Mouse (Mus musculus) urinary bladder, adult 18-20 months (tissue): Measurements from ENCODE around the gene Dyrk3.
A peak's percentile ranks its signal among the peaks of the same experiment; 100 is the strongest.

Source experiments
- DNase-seq, 2 experiments: peaks; one replicate each; pipeline ENCODE4 v3.0.0; 2022; ENCODE audit warnings: low spot score in 2 of 2, mixed read lengths in 2 of 2

The Dyrk3 gene

DNA sequence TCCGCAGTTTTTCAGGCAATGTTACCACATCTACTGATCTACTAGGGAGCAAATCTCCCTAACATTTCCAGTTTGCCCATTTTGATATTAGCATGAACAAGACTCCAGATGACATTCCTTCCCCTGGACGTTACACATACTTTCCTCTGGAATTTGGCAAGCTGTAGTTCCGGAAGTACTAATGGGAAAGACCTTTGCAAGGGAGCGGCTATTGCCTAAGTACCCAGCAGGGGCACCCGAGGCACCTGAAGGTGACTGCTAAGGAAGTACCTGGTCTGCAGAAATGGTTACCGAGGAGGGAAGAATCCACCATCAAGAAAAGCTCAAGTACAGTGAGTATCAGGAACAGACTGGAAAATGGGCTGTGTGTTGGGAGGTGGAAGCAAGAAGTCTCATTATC, 25.6 kb downstream of the Dyrk3 start:
- no peak for DNase-seq

DNA sequence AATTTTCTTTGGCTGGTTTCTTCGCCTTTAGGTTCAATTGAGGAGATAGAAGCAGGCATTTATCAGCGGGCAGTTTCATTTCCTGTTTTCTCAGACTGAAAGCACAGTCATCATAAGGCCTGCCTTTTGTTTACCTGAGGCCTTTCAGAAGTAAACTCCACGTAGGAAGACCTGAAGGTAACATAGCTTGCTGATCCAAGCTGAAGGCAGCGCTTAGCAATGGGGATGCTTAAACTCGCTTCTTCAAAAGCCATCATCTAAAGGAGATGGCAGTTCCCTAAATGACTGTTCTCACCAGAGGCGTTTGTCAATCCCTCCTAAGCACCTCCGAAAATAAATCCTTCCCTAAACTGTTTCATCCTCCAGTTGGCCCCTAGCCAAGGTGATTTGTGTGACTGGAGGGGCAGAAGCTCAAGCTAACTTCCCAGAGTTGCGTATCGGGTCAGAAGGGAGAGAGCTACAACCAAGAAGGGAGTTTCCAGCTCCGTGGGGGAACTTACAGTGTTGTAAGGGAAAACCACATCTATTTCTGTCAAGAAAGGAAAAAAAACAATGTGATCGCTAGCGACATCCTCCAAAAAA, 27.5 kb downstream of the Dyrk3 start:
- DNase-seq, result no peak

DNA sequence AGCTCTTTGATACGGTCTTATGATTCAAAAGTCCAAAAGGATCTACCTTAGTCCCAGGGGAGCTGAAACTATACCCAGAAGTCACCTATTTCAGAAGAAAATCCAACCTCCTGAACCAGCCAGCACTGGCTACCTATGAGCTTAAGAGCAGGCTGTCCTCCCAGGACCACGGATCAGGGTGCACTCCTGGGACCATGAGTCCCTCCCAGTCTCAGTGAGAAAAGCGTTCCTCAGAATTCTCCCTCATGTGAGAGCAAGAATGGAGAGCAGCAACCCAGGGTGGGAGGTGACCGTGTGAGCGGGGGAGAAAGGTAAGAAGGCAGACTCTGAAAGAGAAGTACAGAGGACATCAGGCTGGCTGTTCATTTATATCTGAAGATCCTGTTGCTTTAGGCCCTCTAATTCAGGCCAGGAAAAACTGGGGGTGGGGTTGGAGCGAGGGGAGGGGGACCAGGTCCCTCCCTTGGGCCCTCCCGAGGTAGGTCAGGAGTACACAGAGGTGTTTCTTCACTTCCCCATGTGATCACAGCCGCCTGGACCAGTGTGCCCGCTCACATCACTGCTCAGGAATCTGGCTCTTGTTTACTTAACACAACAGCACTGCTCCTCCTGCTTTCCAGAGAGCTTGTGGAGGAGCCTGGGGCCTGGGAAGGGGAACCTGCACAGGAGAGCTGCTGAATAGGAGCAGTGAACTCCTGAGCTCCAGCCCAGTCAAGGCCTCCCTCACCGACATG, 30.4 kb downstream of the Dyrk3 start:
- peak; percentile 45 to 79 for DNase-seq

DNA sequence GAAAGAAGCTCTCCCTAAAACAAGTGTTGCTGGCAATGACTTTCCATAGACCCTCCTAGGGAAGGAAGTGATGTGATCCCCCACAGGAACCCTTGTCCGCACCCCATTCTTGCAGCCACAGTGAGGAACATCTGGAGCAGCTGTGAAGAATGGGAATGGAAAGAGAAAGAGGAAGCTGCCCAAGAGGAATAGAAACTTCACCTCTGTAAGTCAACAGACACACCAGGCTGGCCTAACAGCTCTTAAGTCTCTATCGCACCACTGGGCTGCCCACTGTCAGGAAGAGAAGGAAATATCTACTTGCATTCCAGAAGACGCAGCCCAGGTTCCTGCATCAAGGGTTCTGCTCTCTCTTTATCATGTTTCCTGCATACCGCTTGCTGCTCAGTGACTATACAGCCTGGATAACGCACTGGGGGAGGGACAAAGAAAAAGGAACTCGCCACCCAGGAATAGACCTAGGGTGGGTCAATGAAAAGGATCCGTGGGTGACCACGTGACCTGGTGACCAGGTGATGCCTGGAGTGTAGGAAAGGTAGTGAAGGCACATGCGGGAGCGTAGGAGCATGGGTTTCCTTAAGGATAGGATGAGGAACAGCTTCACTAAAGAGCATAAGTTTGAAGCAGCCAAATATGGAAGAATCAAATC, 34.2 kb downstream of the Dyrk3 start:
- DNase-seq, result no peak

DNA sequence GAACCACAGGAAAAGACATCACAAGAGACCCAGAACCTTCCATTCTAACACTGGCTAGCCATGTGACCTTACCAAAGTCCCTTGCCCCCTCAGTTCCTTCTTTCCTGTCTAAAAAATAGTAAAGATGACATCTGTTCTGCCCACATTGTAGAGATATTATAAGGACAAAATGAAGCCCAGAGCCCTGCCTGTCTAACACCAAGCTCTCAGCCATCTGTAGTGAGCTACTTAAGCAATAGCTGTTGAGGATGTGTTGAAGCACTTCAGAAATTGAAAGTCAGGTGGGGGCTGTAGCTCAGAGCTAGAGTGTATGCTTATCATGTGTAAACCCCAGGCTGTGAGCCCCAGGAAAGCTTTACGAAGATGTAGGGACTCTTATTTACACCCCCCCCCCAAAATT, 37.3 kb downstream of the Dyrk3 start:
- no peak for DNase-seq

DNA sequence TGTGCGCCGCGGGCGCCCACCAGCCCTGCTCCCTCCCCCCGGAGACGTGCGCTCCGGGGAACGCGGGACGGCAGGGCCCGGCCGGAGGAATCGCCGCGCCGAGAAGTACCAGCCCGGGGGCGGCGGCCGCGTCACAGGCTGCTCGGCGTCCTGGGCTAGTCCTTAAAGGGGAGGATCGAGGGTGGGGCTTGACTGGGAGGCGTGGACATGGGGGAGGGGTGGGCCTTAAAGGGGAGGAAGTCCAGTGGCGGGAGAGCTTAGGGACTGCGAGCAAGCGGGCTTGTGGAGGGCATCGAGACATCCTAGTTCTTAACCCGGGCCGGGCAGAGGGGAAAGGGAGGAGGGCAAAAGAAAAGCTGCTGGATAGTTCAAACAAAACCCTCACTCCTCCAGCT, 40.4 kb downstream of the Dyrk3 start, which contains the start of gene Mapkapk2:
Gene Mapkapk2 (minus strand): TSS at position 127 of the 395 bp plus-strand sequence.
- DNase-seq, result peak; percentile 75 to 91

DNA sequence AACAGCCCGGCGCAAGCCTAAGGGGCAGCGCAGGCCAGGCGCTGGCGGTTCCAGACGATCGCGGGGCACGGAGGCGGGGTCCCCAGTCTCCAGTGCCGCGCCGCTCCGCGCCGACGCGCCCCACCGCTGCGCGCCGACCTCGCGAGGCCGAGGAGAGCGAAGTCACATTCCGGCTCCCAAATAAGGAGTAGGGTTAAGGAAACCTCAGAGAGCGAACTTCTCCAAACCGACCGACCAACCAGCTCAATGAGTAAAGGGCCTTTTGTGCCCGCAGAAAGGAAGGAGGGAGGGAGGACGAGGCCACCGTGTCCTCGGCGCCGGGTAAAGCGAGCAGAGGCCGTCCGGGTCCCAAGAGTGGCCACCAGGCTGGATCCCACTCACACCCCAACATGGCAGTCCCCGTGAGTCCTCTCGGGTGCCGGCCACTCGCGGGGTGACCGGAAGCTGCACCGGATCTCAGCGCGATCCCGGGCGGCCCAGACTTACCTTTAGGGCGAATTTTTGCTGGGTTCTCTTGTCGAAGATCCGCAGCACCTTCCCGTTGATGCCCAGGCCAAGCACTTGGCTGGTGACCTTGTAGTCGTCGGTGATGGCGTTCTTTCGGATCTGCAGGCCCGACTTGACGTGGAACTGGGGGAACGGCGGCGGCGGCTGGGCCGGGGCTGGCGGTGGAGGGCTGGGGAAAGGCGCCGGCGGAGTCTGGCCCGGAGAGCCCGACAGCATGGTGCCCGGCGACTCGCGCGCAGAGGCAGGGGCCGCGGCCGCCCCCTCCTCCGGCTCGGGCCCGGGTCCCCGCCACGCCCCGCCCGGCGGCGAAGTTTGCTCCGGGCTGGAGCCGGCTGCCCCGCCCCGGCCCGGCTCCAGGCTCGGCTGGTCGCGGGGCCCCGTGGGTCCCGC, 41.1 kb downstream of the Dyrk3 start:
- peak; percentile 51 to 60 for DNase-seq

DNA sequence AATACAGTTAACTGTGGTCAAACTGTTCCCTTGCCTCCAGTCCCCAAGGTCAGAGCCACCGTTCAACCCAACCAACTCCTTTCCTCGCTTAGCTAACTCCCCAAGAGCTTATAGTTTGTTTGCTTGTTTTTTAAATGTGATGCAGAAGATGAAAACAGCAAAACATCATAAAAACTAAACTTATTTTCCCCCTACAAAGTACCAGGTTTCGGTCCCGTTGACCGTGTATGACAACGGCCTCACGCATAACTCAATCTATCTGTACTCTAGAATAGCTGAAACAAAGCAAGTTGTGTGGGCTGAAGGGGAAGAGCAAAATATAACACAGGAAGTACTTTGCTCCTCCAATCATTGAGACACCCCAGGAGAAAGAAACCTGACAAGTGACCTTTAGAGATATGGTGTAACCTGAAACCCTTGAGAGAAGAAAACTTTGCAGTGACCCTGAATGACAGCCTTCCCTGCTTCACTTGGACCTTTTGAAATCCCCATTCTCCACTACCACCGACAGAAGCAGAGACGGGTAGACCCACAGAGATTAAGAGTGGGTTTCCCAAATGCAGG, 41.9 kb downstream of the Dyrk3 start:
- no peak for DNase-seq

DNA sequence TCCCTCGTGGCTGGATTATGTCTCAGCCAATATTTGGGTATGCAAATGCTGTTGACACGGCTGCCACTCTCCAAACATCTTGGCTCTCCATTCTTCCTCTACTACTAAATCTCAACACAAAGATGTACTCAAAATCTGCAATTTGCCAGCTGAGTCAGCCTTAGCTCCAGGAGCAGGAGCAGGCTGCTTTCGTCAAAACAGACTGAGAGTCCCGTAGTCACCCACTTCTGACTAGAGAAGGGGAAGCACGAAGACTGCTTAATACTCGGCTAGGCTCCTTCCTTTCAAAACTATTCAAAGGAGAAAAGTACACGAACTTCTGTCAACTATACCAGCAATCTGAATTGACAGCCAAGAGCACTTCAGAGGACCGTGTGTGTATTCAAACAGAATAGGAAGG, 42.6 kb downstream of the Dyrk3 start:
- DNase-seq, result no peak

DNA sequence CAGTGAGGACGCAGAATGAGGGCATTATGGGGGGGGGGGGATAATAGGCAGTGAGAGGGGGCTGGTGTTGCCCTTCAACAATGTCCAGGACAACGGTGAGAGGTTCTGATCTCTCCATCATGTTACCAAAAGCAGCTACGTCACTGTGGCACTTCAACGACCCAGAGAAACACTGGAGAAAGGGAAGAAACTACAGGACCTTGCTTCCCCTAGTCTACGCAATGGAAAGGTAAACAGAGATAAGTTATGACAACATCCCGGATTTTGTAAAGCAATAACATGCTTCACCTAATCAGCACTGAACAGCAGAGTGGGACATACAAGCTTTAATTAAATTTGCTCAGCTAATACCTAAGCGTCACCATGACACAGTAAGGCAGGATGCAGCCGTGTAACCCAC, 44.3 kb downstream of the Dyrk3 start:
- DNase-seq, result no peak

DNA sequence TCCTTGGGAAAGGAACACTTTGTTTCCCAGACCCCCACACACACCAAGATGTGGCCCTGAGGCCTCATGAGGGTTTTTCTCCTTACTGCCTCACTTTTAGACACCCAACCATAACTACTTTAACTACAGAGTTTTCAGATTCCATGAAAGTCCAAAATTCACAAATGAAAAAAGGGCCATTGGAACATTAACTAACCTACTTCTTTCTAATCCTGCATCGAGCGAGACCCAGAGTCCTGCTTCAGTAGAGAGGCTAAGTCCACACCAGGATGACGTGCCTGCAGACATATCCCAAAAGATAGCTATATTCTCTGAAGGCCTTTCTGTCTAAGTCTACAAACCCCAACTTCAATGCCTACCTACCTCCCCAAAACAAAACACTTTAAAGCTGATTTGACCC, 45.3 kb downstream of the Dyrk3 start:
- no peak for DNase-seq

DNA sequence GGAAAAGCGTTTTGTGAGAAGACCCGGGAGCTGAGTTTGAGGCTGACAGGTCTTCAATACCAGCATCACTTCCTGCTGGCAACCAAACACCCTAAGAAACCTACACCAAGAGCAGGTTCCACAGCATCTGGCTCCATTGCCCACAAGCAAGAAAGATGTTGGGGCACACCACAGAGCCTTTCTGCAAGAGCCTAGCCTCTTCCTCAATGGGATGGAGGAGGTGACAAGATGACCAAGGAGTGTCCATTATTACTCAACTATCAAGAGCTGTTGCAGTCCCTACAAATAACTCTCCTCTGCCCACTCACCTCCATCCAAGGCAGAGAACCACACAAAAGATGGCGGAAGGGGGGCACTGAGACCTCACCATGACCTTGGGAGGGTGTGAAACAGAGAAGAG, 46.0 kb downstream of the Dyrk3 start:
- DNase-seq, result no peak

DNA sequence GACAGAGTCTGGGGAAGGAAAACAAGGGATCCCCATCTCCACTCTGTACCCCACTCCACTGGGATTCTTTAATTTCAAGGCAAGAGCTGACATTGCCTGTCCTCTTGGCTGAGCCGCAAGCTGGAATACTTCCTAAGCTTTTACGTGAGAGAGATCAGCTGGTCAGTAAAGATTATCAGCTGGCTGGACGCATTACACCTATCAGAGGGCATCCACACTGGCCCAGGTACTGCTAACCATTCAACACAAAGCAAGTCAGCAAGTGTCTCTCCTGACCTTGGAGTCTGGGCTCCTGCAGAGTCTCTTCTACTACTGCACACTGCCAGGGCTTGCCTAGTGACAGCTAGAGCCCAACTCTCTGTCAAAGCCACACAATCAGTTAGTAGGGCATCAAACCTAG, 46.7 kb downstream of the Dyrk3 start:
- no peak for DNase-seq

DNA sequence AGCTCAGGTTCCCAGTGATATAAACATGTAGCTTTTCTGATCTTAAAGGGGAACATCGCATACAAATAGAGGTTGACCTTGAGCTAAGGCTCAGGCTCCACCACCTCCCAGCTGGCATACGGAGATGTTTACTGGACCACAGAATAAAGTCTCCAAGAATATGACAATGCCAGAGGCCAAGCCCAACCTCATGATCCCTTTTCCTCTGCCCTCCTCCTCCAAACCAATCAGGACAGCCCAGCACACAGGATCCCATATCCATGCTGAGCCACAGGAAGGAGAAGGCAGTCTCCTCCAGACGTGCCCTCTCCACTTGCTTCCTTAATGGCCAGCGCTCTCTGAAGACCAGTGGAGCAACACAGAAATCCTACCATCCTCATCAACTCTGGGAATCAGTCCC, 47.3 kb downstream of the Dyrk3 start:
- DNase-seq, result no peak

DNA sequence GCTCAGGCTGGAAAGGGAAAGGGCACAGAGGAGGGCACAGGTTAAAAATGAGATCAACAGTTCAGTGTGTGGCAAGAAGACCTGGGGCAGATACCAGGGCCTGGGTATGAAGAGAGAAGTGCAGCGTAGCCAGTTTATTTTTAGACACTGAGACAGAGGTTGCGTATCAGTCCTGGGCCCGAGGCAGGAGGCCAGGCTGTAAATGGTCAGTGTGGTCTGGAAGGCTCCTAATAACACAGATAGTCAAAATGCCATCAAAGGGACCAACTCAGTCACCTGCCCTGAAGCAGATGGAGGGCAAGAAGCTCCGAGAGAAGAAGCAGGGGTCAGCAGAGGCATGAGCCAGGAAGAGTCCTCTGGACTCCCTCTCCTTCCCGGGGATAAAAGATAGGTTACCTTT, 47.9 kb downstream of the Dyrk3 start:
- no peak for DNase-seq

DNA sequence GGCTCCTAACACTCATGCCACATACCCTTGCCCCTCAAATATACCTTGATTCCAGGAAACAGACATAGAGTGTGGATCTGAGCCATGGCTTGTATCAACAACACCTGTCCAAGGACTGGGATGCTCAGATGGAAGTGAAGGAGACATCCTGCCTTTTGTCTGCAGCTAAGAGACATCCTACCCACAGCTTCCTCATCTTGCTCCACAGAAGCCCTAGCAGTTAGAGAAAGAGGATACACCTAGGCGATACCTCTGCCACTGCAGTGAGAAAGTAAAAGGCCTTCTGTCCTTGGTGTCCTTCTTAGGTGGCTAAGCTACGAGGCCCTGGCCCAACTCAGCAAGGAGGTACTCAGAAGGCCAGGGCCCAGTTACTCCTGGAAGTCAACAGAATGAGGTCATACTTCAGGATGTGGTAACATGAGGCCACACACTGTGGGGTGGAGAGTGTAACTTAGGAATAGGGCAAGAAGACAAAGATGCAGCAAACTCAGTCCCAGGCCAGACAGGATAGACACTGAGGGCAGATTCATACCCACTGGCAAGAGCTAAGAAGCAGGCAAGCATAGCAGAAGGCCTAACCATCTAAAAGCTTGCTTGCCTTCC, 48.5 kb downstream of the Dyrk3 start:
- no peak for DNase-seq

DNA sequence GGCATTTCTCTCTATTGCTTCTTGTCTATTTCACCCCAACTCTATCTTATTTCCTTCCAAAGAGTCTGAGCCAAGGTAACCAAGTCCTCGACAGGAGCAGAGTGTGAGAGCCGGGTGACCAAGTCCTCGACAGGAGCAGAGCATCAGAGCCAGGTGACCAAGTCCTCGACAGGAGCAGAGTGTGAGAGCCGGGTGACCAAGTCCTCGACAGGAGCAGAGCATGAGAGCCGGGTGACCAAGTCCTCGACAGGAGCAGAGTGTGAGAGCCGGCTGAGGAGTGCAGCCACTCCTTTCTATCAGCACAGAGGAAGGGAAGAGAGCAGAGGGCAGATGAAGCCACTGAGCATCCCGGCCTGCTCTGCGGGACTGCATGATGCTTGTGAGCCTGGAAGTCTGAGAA, 49.6 kb downstream of the Dyrk3 start:
- DNase-seq, result no peak

DNA sequence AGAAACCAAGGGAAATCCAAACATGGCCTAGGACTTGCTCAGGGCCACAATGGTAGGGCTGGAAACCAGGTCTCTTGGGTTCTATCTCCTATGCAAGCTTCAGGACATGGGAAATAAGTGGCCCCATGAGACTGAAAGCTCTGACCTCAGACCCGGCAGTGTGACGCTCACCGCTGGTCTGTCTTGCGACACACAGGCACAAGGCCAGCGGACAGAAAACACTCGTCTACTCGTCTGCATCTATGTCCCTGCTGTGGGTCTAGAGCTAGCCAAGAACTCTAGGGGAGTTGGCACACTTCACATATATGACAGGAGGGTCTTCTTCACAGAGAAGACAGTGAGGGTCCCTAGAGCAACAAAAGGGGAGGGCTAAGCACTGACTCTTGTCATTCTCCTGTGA, 51.2 kb downstream of the Dyrk3 start:
- no peak for DNase-seq

DNA sequence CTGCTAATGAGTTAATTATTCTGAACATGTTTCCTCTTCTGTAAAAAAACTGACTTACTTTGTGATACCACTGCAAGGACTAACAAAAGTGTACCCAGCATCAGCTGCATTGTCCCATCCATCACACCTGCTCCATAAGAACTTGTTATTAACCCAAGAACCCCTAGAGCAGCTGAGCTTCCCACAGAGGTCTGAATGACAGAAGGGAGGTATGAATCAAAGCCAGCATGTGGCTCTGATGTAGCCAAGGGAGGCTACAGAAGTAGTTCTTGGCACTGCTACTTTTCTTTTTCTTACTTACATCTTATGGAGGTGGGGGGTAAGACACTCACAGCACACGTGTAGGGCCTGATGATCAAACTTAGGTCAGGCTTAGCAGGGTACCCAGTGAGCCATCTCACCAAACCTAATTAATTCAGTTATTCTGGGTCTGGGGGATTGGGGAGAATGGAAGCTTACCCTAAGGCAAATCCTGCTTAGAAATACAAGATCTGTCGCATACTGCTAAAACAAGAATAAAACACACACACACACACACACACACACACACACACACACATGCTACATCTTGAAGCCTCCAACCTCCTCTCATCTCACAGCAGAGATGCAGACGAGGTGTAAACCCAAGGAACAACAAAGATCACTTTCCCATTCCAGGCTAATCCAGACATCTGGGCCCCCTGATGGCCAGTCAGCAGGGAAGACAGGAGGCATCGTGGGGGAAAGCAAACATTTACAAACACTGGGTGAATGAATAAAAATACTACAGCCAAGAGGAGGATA, 52.0 kb downstream of the Dyrk3 start:
- no peak for DNase-seq

DNA sequence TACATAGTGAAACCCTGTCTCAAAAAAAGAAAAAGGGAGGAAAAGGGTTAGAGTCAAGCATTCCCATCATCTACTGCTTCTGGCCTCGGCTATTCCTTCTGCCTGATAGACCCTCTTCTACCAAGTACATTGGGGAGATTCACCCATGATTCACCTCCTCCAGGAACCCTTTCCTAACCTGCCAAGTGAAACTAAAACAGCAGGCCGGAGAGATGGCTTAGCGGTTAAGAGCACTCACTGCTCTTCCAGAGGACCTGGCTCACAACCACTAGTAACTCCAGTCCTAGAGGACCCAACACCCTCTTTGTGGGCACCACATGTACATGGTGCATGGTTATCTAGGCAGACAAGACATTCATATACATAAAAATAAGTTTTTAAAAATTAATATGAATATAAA, 52.9 kb downstream of the Dyrk3 start:
- DNase-seq, result no peak

DNA sequence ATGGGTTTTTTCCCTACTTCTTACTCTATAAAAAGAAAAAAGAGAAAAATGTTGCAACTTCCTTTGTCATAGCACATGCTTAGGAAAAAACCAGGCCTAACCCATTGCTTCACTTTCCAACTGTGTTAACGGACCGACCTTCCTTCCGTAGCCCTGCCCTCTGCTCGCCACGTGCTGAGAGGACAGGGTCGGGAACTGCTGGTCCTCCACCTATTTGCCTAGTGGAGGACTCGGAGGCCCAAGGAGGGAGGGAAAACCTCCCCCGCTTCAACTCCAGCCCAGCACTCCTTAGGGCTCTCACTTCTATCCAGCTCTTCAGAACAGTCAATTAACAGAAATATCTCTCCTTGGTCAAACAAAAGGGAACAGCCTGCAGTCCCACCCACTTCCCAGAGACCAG, 53.9 kb downstream of the Dyrk3 start:
- DNase-seq, result no peak
